Mouse (Mus musculus): ENCODE results near the gene Tnpo2.
A peak's percentile ranks its signal among the peaks of the same experiment; 100 is the strongest.
"Not testable (repeated sequence)": the region's sequence is repeated elsewhere in the genome, so short reads cannot be mapped to it uniquely, and the experiment has no call there.

The Tnpo2 gene

GRCm38 (mm10) chr8:85073041-85073612 lies 36.4 kb downstream of the Tnpo2 start:
- DNase-seq (ENCODE audit: low read depth), result no peak

GRCm38 (mm10) chr8:85074167-85074566 lies 37.5 kb downstream of the Tnpo2 start:
- no peak for DNase-seq (ENCODE audit: low read depth)

- DNase-seq (ENCODE audit: low read depth), result no peak
These were observed 37.9 kb downstream of the Tnpo2 start for GRCm38 (mm10) chr8:85074617-85075016.

GRCm38 (mm10) chr8:85076001-85076400 lies 39.3 kb downstream of the Tnpo2 start:
- DNase-seq (ENCODE audit: low read depth), result no peak

GRCm38 (mm10) chr8:85076993-85077392 lies 40.3 kb downstream of the Tnpo2 start:
- peak; percentile 90 for DNase-seq (ENCODE audit: low read depth)

- DNase-seq (ENCODE audit: low read depth), result no peak
These were observed 43.5 kb downstream of the Tnpo2 start for GRCm38 (mm10) chr8:85080214-85080531.

GRCm38 (mm10) chr8:85080532-85081215 lies 44.0 kb downstream of the Tnpo2 start, which contains the start of gene Wdr83os:
Gene Wdr83os (plus strand): TSS chr8:85080740.
- peak; percentile 88 for DNase-seq (ENCODE audit: low read depth)

GRCm38 (mm10) chr8:85081216-85081555 lies 44.5 kb downstream of the Tnpo2 start, which contains the start of gene Wdr83:
Gene Wdr83 (minus strand): TSS chr8:85081306.
- no peak for DNase-seq (ENCODE audit: low read depth)

GRCm38 (mm10) chr8:85082169-85082568 lies 45.5 kb downstream of the Tnpo2 start:
- not testable (repeated sequence) for DNase-seq (ENCODE audit: low read depth)

GRCm38 (mm10) chr8:85083108-85083813 lies 46.5 kb downstream of the Tnpo2 start, which contains the start of gene Man2b1:
Gene Man2b1 (plus strand): TSS chr8:85083270.
- peak; percentile 90 for DNase-seq (ENCODE audit: low read depth)

GRCm38 (mm10) chr8:85084633-85085032 lies 47.9 kb downstream of the Tnpo2 start:
- no peak for DNase-seq (ENCODE audit: low read depth)

- peak; percentile 62 for DNase-seq (ENCODE audit: low read depth)
These were observed 49.5 kb downstream of the Tnpo2 start for GRCm38 (mm10) chr8:85086238-85086637.

GRCm38 (mm10) chr8:85088771-85089170 lies 52.1 kb downstream of the Tnpo2 start:
- no peak for DNase-seq (ENCODE audit: low read depth)

GRCm38 (mm10) chr8:85090856-85091255 lies 54.1 kb downstream of the Tnpo2 start:
- DNase-seq (ENCODE audit: low read depth), result no peak

- no peak for DNase-seq (ENCODE audit: low read depth)
These were observed 54.9 kb downstream of the Tnpo2 start for GRCm38 (mm10) chr8:85091526-85092090.

GRCm38 (mm10) chr8:85095051-85095450 lies 58.3 kb downstream of the Tnpo2 start:
- DNase-seq (ENCODE audit: low read depth), result no peak

- no peak for DNase-seq (ENCODE audit: low read depth)
These were observed 58.9 kb downstream of the Tnpo2 start for GRCm38 (mm10) chr8:85095566-85095965.

- no peak for DNase-seq (ENCODE audit: low read depth)
These were observed 59.5 kb downstream of the Tnpo2 start for GRCm38 (mm10) chr8:85096196-85096595.

- no peak for DNase-seq (ENCODE audit: low read depth)
These were observed 60.1 kb downstream of the Tnpo2 start for GRCm38 (mm10) chr8:85096850-85097249.

- DNase-seq (ENCODE audit: low read depth), result no peak
These were observed 63.5 kb downstream of the Tnpo2 start for GRCm38 (mm10) chr8:85100076-85100665.
